Mouse (Mus musculus) kidney, postnatal 25 days (tissue): ENCODE results near the gene Pars2.
A peak's percentile ranks its signal among the peaks of the same experiment; 100 is the strongest.

Source experiments
- DNase-seq, 2 experiments: peaks; one replicate each; pipeline ENCODE4 v3.0.0; 2021; ENCODE audit warnings: mixed read lengths in 2 of 2

Gene Pars2

DNA sequence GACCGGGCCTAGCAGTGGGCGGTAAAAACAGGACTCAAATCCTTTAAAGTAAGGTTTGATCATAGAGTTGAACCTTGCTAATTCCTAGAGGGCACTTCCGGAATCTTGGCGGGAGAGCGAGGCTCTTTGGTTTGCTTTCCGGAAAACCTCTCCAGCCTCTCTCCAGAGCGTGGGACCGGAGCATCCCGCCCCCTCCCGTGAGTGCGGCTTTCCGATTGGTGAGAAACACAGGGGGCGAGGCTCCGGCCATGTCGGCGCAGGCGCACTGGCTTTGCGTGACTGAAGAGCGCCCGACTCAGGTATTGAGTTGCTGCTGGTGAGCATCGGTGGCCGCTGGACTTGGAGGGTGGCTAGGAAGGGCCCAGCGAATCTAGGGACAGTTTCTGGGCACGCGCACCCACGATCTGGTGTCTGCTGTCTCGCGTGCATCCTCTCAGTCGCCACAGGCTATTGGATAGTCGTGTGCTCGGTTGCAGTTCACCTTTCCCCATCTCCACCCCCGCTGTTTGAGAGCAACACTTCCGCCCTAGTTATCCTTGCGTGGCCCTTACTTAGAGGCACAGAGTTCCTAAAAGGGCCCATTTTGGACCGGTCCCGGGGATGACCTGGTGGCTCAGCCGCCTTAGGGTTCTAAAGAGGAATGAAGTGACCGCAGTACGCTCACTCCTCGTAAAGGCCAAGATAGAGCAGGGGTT, at the start of gene Pars2:
Pars2 (plus strand) TSS at position 237 of the 695 bp plus-strand sequence.
- DNase-seq, result peak; percentile 97 to 99

DNA sequence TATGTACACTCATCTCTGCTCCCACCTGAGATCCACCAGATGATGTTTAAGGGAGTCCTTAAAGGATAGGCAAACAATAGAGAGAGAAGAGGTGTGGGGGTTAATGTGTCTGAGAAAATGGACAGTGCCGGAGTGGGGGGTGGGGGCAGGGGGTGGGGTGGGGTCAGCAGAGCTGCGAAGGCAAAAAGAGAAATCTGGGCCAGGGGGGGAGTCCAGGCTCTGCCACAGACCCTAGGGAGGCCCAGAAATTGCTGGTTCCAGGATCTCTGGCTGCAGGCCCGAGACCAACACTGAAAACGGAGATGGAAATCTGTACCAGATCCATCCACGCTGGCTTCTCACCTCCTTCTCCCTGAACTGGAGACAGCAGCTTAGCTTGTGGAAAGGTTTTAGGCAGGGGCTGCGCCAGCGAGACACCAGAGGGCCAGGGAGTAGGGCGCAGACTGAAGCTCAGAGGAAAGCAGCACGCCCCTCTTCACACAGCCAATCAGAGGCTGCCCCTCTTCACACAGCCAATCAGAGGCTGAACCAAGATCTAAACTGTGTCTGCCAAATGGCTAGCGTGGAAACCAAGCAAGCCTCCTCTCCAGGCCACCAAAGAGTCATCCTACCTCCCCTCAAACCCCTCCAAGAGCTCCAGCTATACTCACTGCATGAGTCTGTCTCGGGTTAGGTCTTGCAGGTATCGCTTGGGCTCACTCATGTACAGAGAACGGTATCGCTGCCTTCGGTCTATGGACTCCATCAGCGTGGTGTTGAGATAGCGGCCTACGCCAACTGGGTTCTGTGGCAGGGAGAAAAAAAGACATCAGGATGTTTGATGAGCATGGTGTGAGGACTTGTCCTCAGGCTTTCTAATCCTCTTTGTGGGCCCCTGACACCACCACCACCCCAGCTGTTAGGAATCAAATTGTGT, 44.0 kb upstream of the Pars2 start:
- peak in 1 of 2 experiments; percentile 30 for DNase-seq

DNA sequence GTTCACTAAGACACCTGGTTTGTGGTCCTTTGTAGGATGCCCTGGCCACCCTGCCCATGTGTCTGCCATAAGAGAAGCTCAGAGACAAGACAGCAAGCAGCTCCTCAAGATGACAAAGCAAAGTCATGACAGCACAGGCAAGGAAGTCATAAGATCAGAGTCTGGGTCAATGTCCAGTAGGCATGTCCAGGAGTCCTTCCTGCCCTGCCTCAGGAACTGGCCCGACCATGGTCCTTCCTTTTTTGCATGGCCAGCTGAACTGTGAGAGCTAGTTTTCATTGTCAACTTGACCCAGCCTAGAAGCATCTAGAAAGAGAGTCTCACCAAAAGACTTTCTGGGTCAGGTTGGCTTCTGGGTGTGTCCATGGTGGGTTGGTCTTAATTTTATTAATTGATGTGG, 43.0 kb upstream of the Pars2 start:
- DNase-seq, result peak in 1 of 2 experiments; percentile 56

DNA sequence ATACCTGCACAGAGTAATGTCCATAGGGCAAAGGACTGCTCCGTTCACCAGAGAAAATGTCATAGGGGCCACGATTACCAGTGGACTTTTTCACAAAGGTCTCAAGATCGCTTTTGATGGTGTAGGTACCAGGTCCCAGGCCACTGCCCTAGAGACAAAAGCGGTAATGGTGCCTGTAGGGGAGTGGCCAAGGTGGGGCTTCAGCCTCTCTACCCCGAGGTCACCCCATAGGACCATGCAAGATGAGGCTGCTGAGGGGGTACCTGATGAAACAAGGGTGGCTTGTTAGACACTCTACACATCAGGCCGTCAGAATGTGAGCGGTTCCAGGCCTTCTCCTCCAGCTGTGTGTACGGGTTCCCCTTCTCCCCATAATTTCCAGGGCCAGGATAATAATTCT, 37.8 kb upstream of the Pars2 start:
- DNase-seq, result no peak

DNA sequence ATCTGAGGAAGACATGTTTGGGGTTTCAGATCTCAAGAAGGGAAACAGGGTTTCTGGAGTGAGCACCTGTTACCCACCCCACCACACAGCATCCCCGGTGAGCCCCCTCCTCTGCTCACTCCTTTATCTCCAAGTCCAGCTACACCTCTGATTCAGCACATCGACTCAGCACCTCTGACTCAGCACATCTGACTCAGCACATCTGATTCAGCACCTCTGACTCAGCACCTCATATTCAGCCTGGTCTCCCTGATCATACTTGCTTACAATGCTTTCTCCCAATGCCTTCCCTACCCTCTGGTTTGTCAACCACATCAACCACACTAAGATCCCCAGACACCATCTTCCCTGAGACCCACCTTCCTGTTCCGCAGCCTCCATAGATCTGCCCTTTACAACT, 37.3 kb upstream of the Pars2 start:
- DNase-seq, result peak in 1 of 2 experiments; percentile 38

DNA sequence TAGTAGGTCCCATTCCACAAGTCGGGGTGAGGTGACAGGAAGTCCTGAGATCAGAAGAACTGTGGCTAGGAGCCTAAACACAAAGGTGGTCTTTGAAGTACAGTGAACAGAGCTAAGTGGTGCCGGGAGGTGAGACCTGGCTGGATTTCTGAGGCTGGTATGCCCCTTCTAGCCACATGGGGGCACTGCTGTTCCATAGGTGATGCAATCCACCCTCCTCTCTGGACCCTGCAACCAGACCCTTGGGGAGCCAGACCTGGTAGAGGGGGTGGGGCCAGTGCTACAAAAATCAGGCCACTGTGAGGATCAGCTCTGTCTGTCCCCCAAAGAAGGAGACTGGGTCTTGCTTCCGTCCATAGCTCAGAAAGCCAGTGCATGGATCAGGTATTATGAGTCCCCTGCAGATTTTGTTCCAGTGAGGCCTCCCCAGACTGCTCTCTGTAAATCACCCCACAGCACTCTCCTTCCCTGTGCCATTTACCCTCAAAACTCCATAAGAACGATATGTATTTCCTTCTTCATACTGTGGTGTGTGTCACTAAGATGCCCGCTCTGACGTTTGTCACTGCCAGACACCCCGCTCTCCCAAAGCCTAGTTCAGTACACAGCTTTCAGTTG, 36.6 kb upstream of the Pars2 start:
- DNase-seq, result peak; percentile 73

DNA sequence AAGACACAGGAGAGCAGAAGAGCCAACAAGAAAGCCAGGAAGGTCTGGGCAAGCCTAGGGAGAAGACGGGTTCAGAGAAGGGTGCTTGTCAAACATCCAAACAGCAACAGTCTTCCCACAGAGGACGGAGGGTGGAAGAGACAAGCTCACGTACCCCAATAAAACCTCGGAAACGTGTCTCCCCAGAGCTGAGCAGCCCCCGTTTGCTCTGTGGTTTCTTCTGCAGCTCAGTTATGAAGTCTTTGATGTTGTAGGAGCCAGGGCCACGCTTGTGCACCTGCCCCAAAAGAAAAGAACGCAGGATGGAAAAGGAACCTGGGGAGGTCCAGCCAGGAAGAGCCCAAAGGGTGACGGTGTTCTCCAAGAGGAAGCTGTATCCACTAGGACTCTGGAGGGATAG, 36.0 kb upstream of the Pars2 start:
- no peak for DNase-seq

DNA sequence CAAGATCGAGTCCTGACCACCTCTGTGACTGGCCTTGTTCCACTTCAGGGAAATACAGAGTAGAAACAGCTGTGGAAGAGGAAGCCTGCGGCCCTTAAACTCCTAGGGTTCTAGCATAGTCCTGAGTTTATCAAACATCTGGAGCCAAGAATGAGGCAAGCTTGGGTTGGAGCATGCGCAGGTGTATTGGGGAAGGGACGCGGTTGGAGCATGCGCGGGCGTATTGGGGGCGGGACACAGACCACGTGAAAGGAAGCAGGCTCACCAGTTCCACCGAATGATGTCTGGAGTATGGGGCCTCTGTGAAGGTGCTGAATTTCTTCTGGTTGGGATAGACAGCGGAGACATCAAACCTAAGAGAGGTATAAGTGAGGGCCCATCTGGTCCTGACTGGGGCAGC, 35.2 kb upstream of the Pars2 start:
- no peak for DNase-seq

DNA sequence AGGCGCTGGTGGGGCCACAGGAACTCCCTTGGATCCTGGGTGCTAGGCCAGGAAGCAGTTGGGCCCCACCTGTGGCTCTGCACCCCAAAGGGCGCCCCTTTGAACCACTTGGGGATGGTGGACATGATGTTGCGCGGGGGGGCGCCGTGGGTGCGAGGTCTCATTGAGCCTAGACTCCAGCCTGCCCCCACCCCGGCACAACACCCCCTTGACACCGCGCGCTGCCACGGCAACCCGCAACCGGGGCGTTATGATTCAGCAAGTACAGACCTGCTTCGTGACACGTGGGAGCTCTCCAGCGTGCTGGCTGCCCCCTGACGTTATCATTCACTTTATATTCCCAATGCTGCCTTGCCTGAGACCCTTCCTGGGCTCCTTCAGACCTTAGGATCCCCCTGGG, 33.8 kb upstream of the Pars2 start, which contains the start of gene Lexm:
Lexm (minus strand) TSS at position 186 of the 400 bp plus-strand sequence.
- DNase-seq, result no peak

DNA sequence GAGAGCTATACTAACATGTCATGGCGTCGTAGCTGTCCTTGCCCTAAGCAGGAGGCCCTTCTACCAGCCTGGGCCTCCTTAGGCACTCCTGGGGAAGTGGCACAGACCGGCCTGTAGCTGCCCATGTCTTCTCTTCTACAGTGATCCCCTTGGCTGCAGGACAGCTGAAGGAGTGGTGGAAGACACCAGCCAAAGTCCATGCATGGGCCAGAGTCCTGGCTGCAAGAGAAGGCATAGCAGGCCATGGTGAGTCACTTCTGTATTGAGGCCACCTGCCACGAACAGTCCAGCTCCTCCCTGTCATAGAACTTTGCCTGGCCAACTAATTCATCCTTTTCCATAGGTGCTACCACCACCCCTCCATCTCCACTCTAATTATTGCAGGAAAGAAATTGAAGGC, 32.0 kb upstream of the Pars2 start:
- no peak for DNase-seq

DNA sequence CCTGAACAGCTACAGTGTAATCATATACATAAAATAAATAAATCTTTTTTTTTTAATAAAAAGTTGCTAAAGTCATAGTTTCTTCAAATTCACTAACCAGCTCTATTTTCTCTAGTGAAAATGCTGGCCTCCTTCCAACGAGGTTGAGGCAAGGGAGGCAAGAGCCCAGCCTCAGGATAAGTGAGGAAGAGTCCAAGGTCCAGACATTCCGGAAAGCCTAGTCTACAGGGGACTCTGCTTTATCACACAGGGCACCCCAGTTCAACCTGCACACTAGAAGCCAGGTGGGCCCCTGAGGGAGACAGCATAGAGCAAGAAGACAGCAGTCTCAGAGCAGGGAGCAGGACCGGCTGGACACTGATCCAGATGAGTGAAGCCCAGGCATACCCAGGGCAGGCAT, 29.4 kb upstream of the Pars2 start:
- peak; percentile 71 to 74 for DNase-seq

DNA sequence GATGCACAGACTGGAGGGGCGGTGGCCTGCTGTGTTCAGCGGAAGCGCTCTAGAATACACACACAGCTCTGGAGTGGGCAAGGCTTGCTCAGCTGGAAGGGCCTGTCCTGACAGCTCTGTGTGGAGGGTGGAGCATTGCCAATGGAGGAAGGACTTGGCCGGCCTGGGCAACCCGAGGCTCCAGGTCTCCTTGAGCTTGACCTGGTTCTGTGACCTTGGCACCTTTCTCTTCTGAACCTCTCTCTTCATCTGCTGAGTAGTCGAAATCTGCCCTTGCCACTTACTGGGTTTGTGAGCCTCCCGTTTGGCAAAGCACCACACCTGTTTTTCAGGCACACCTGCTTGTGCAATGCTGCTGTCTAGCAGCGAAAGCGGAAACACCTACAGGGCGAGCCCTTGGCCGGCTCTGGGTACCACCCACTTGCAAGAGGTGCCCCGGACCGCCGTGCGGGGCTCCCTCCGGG, 28.8 kb upstream of the Pars2 start, which contains the start of gene Ttc22:
Ttc22 (plus strand) TSS at position 403 of the 464 bp plus-strand sequence.
- peak; percentile 83 to 90 for DNase-seq

DNA sequence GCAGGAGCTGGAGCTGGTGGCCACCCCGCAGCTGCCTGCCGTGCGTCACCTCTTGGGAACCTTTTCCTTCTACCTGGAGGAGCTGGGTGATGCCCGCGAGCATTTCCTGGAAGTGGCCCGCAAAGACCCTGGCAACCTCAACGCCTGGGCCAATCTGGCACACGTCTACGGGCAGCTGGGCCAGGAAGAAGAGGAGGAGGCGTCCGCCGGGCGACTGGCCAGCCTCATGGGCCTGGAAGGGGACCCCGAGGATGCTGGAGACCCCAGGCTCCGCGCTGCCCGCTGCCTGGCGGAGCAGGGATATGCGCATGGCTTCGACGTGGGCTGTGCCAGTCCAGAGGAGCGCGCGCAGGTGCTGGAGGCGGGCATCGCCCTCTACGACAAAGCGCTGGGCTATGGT, 28.2 kb upstream of the Pars2 start:
- no peak for DNase-seq

DNA sequence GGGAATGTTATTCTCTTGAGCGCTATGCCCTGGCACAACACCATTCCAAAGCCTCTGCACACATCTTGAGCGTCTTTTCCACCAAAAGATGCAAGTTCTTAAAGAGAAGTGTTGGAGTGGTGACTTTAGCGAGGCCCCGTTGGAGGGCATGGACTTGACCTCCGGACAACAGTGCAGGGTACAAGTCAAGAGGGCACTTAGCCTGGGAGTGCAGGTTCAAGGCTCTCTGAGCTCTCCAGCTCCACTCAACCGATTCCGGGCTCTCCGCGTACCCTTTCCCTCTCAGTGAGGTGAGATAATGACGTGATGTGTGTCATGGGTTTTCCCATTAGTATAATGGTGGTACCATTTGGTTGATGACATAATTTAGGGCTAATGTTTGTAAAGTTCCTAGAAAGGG, 26.6 kb upstream of the Pars2 start:
- no peak for DNase-seq

DNA sequence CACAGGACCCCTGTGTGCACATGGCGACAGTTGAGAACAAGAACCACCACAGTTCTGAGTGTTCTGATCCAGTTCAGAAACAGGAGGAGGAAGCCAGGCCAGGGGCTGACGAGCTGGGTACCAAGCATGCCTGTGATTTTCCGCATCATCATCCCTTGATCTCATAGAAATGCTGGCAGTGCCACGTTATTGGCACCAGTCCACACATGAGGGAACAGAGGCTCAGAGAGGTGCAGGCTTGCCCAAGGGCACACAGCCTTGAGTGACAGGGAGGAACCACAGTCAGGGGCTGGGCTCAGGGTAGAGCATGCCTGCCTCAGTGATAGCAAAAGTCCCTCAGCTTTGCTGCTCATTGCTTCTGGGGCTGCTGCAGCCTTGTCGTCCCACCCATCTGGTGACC, 23.1 kb upstream of the Pars2 start:
- peak in 1 of 2 experiments; percentile 43 for DNase-seq

DNA sequence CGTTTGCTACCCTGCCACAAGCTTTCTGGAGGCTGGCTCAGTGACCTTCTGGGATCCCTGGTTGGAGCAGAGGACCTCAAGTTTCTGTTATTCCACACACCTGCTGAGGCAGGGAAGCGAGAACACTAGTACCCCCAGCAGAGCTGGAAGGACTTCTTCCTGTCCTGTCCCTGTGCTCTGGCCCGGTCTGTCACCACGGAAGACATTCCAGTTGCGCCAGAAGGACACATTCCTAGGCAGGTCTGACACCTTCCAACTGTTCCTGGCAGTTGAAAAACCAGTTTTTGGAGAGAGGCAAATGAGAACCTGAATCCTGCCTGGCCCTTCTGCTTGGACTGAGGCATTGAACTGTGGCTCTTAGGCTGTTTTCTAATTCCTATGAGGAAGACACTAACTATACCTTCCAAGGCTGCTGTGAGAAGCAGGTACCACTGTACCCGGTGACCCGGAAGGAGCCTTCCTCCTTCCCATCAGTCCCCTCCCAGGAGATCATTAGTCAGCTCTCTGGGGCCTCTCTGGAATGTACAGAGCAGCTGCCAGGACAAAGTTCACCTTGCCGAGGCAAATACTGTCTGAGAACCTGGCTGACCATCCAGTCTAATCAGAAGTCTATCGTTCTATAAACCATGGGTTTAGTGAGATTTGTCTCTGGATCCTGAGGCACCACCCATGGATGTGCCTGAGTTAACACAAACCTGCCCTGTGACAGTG, 22.1 kb upstream of the Pars2 start:
- DNase-seq, result peak; percentile 71 to 85

DNA sequence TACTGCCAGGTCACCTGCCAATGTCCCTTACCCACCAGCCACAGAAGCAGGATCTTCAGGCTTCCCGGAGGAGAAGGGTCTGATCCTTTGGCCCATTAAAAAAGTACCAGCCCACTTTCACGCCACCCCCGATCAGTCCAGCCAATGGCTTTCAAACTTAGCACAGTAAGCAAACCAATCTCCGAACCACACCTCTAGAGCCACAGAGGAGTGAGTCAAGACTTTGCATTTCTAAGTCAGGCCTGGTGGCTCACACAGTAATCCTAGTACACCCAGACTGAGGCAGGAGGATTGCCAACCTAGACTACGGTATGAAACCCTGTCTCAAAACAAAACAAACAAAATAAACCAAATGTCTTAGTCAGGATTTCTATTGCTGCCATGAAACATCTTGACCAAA, 21.5 kb upstream of the Pars2 start:
- DNase-seq, result no peak

DNA sequence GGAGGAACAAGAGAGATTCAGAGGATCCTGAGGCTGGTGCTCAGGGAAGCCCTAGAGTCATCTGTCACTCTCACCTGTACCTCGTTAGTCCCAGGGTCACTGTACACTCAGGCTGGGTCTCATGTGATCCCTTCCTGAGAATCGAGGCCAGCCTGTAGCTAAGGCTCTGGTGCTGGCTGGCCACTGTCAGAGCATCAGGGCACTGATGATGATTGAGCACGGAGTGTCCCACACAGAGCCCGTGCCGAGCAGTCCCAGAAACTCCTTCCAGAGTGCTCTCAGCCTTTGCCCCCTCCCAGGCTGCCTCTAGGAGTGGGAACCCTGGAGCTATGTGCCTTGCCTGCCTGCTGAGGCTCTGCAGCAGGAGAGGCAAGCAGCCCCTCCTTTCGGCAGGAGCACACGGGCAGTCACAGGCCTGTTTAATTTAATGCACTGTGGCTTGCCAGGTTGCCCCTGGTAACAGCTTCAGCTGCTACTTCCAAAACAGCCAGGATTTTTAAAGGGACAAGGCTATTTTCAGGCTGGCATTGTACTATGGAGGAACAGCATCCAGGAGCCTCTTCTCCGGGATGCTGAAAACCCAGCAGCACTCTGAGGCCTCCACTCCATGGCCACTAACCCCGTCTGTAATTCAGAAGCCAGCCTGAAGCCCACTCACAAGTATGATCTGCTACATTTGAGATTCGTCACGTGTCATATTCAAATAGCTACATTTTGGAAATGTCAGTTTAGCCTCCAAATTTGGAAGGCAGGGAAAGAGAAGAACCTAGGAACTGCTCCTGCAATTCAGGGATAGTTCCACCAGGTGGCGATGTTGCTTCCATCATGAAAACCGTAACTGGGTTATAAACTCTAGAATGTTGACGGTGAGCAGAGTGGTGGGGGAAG, 20.3 kb upstream of the Pars2 start:
- DNase-seq, result peak; percentile 72 to 84

DNA sequence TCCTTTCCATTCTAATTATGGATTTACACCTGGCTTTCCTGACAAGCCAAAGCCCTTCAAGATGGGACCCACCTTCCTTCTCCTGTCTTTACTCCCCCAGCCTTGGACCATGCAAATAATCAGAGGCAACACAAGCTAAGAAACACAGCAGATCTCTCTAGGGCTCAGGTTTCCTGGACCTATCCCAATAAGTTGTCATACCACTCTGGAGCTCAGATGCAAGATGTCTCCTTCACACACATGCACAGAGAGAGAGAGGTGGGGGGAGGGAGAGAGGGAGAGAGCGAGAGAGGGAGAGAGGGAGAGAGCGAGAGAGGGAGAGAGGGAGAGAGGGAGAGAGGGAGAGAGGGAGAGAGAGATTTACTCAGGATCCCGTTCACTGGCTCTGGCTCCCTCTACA, 18.6 kb upstream of the Pars2 start:
- DNase-seq, result no peak

DNA sequence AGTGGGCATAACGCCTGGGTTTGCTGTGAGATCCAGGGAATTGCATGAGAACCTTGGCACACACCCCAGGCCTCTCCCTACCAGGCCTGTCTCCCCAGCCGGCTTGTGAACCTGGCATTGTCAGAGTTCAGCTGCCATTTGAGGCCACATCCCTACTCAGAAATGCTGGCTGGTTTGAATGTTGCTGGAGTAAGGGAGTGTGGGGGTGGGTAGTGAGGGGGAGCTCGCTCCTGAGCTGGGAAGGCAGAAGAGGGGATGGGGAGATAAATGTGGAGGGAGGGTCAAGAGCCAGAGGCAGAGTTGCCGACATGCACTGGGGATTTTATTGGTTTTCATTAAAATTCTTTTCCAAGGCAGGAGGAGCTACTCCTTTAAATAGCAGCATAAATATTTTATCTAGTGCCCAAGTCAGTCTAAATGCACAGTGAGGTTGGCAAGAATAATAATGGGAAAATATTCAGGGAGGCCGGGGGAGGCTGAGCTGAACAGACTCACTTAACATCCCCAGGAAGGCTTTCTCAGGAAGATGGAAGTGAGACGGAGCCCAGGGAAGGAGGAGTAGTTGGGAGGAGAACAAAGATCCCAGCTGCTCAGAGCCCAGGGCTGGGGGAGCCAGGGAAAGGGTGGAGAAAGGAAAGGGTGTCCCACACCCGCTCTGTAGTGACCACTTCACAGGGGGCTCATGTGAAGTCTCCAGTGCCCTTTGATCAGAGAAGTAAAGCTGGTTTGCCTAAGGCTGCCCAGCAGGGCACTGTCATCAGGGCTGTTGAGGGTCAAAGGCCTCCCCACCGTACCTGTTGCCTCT, 17.4 kb upstream of the Pars2 start:
- no peak for DNase-seq

DNA sequence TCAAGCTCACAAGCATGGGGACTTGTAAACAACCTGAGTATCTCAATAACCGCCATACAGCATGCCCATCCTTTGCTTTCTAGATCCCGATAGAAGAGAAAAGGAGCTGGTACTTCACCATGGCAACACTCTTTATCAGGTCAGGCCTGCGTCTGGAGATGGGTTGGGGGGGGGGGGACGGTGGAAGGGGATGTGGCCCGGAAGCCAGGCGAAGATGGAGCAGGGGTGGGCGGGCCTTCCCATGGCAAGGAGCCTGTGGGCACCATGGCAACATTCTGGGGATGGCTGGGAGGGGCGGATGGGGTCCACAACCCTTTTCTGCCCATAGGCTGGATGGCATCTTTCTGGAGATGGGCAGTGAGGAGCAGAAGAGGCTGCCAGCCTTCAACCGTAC, 16.8 kb upstream of the Pars2 start:
- no peak for DNase-seq
